Mouse (Mus musculus) hindbrain, embryonic 11.5 days (tissue): ENCODE results near the gene Mrpl50. TPM values are rescaled to one million over a fixed set of nuclear protein-coding genes. Genes with fewer than 3 reads are reported as not detected.
"Not testable (repeated sequence)": the region's sequence is repeated elsewhere in the genome, so short reads cannot be mapped to it uniquely, and the experiment has no call there.

Experiments used
- ATAC-seq: fragments of 200-750 bp; cut with Nextera tagmentation; 2 replicates; pipeline ENCODE4 v1.8.0; 2017; ENCODE audit warnings: mild to moderate bottlenecking, moderate TSS enrichment, moderate library complexity; ENCODE audit not compliant: low FRiP score
- DNase-seq: peaks from one replicate; pipeline ENCODE4 v3.0.0-alpha.2; 2015; ENCODE audit warnings: low spot score
- H3K27ac ChIP-seq: fragments of 300-500 bp; sonication (generic); 2 replicates; pipeline ENCODE4 v1.5.1; 2014; ENCODE audit warnings: mild to moderate bottlenecking, low read depth, low read length
- H3K27me3 ChIP-seq: fragments of 300-500 bp; sonication (generic); 2 replicates; pipeline ENCODE4 v1.6.1; 2014; ENCODE audit warnings: mild to moderate bottlenecking, low read length, moderate library complexity, mixed read lengths; ENCODE audit not compliant: control insufficient read depth, insufficient read depth
- H3K36me3 ChIP-seq: fragments of 300-500 bp; sonication (generic); 2 replicates; pipeline ENCODE4 v1.6.1; 2014; ENCODE audit warnings: mild to moderate bottlenecking, low read length, moderate library complexity, mixed read lengths; ENCODE audit not compliant: control insufficient read depth, insufficient read depth
- H3K4me1 ChIP-seq: fragments of 300-500 bp; sonication (generic); replicated peaks from 2 replicates; pipeline ENCODE4 v1.6.1; 2014; ENCODE audit warnings: low read length, mixed read lengths; ENCODE audit not compliant: control insufficient read depth, insufficient read depth
- H3K4me2 ChIP-seq: fragments of 300-500 bp; sonication (generic); replicated peaks from 2 replicates; pipeline ENCODE4 v1.6.1; 2014; ENCODE audit warnings: mild to moderate bottlenecking, low read depth, low read length
- H3K4me3 ChIP-seq: fragments of 300-500 bp; sonication (generic); 2 replicates; pipeline ENCODE4 v1.5.1; 2014; ENCODE audit warnings: low read depth, low read length
- H3K9ac ChIP-seq: fragments of 300-500 bp; sonication (generic); 2 replicates; pipeline ENCODE4 v1.6.1; 2014; ENCODE audit warnings: low read depth, low read length
- H3K9me3 ChIP-seq: fragments of 300-500 bp; sonication (generic); 2 replicates; pipeline ENCODE4 v1.6.1; 2016; ENCODE audit warnings: low read length; ENCODE audit not compliant: control insufficient read depth
- WGBS: fragments of 180-500 bp; shearing (Covaris S2); extraction: QIAGEN DNeasy Blood & Tissue Kit; methylation state at CpG from one replicate; pipeline ENCODE4 v1.1.7; 2014; 5-methylcytosine and 5-hydroxymethylcytosine counted together
- polyA plus RNA-seq: library from polyadenylated mRNA; unstranded; fragments of >200 nt; fragmentation: Nextera tagmentation; extraction: Ambion mirVana; gene quantifications from 2 replicates; pipeline ENCODE4 v1.2.1, GENCODE M21; 2014

Gene Mrpl50
- polyA plus RNA-seq, 1 experiment from 2014 or later: 93.1 TPM

GRCm38 (mm10) chr4:49519476-49519875 is 1.4 kb downstream of the Mrpl50 start:
- H3K4me1 ChIP-seq: no peaks in the 10 kb centered on the region
- H3K4me3 ChIP-seq: no peak overlapping the region
- ATAC-seq: no peak
- peak; percentile 18 for DNase-seq
- 77% methylated on average over 5 of the region's 5 CpGs for WGBS
- no peak overlapping the region for H3K4me2 ChIP-seq
- no peaks in the 10 kb centered on the region for H3K36me3 ChIP-seq
- H3K9ac ChIP-seq: no peak overlapping the region
- no peak overlapping the region for H3K27ac ChIP-seq
- H3K27me3 ChIP-seq: no peaks in the 10 kb centered on the region
- H3K9me3 ChIP-seq: no peaks in the 10 kb centered on the region

GRCm38 (mm10) chr4:49514441-49514840 is 6.5 kb downstream of the Mrpl50 start:
- no peaks in the 10 kb centered on the region for H3K4me1 ChIP-seq
- peaks cover 4% of the 10 kb centered on the region; the same call in 1 of the 2 replicates for H3K36me3 ChIP-seq
- H3K4me3 ChIP-seq: no peak overlapping the region
- DNase-seq (no peak), ATAC-seq (no peak)
- WGBS: 97% methylated on average over 6 of the region's 6 CpGs
- H3K27ac ChIP-seq: no peak overlapping the region
- no peaks in the 10 kb centered on the region for H3K27me3 ChIP-seq
- H3K9me3 ChIP-seq: no peaks in the 10 kb centered on the region
- no peak overlapping the region for H3K9ac ChIP-seq
- H3K4me2 ChIP-seq: no peak overlapping the region

GRCm38 (mm10) chr4:49512636-49513035 is 8.3 kb downstream of the Mrpl50 start:
- no peaks in the 10 kb centered on the region for H3K4me1 ChIP-seq
- H3K36me3 ChIP-seq: peaks cover 4% of the 10 kb centered on the region; the same call in 1 of the 2 replicates
- H3K4me2 ChIP-seq: no peak overlapping the region
- DNase-seq: no peak
- no peak overlapping the region for H3K9ac ChIP-seq
- no peak overlapping the region for H3K27ac ChIP-seq
- ATAC-seq: no peak
- H3K4me3 ChIP-seq: no peak overlapping the region
- H3K9me3 ChIP-seq: no peaks in the 10 kb centered on the region
- 82% methylated on average over 4 of the region's 4 CpGs for WGBS
- no peaks in the 10 kb centered on the region for H3K27me3 ChIP-seq

GRCm38 (mm10) chr4:49510236-49510835 is 10.6 kb downstream of the Mrpl50 start:
- H3K27ac ChIP-seq, H3K4me1 ChIP-seq, H3K27me3 ChIP-seq, DNase-seq, H3K36me3 ChIP-seq, H3K9me3 ChIP-seq, ATAC-seq, H3K9ac ChIP-seq, H3K4me2 ChIP-seq, H3K4me3 ChIP-seq: not testable (repeated sequence)
- 100% methylated on average over 1 of the region's 1 CpGs for WGBS

- Histone ChIP-seq H3K4me1 (no peaks in the 10 kb centered on the region), H3K36me3 (peaks cover 4% of the 10 kb centered on the region; the same call in 1 of the 2 replicates), H3K4me3 (no peak overlapping the region), H3K4me2 (no peak overlapping the region), H3K9me3 (no peaks in the 10 kb centered on the region), H3K9ac (no peak overlapping the region), H3K27ac (no peak overlapping the region), H3K27me3 (no peaks in the 10 kb centered on the region)
- whole genome bisulfite sequencing: 91% methylated on average over 2 of the region's 2 CpGs
- ATAC-seq (no peak), DNase-seq (no peak)
Measured at GRCm38 (mm10) chr4:49509183-49509582, 11.7 kb downstream of the Mrpl50 start.

- Histone ChIP-seq H3K9me3 (no peaks in the 10 kb centered on the region), H3K36me3 (no peaks in the 10 kb centered on the region), H3K9ac (no peak within 1 kb of the TSS), H3K27ac (no peak within 1 kb of the TSS), H3K4me1 (no peaks in the 10 kb centered on the region), H3K4me2 (no peak within 1 kb of the TSS), H3K27me3 (no peaks in the 10 kb centered on the region), H3K4me3 (no peak within 1 kb of the TSS)
- 86% methylated on average over 3 of the region's 3 CpGs for WGBS
- no peak for DNase-seq
- no peak for ATAC-seq
Measured at GRCm38 (mm10) chr4:49506386-49506785, 14.5 kb downstream of the Mrpl50 start, which contains the start of gene Baat. TSS of gene Baat (minus strand) at chr4:49506557.

GRCm38 (mm10) chr4:49503563-49503962 is 17.3 kb downstream of the Mrpl50 start:
- Histone ChIP-seq H3K36me3 (no peaks in the 10 kb centered on the region), H3K4me3 (no peak overlapping the region), H3K4me1 (no peaks in the 10 kb centered on the region), H3K27me3 (no peaks in the 10 kb centered on the region), H3K4me2 (no peak overlapping the region), H3K9ac (no peak overlapping the region), H3K9me3 (no peaks in the 10 kb centered on the region), H3K27ac (no peak overlapping the region)
- 98% methylated on average over 1 of the region's 1 CpGs for WGBS
- DNase-seq (no peak), ATAC-seq (no peak)

GRCm38 (mm10) chr4:49485934-49486650 is 34.8 kb downstream of the Mrpl50 start:
- H3K27ac ChIP-seq, DNase-seq, ATAC-seq, H3K36me3 ChIP-seq, H3K4me3 ChIP-seq, H3K9ac ChIP-seq, H3K27me3 ChIP-seq, H3K4me1 ChIP-seq, H3K9me3 ChIP-seq, H3K4me2 ChIP-seq: not testable (repeated sequence)
- WGBS: 75% methylated on average over 3 of the region's 3 CpGs

- ATAC-seq (no peak), DNase-seq (no peak)
- H3K4me1 ChIP-seq: no peaks in the 10 kb centered on the region
- H3K4me2 ChIP-seq: no peak overlapping the region
- H3K9ac ChIP-seq: no peak overlapping the region
- H3K36me3 ChIP-seq: no peaks in the 10 kb centered on the region
- no peaks in the 10 kb centered on the region for H3K27me3 ChIP-seq
- no peak overlapping the region for H3K4me3 ChIP-seq
- no peaks in the 10 kb centered on the region for H3K9me3 ChIP-seq
- H3K27ac ChIP-seq: no peak overlapping the region
Measured at GRCm38 (mm10) chr4:49485442-49485841, 35.5 kb downstream of the Mrpl50 start.
